ENCODE assay signal across 23 mouse cellular contexts in the genomic region with DNA sequence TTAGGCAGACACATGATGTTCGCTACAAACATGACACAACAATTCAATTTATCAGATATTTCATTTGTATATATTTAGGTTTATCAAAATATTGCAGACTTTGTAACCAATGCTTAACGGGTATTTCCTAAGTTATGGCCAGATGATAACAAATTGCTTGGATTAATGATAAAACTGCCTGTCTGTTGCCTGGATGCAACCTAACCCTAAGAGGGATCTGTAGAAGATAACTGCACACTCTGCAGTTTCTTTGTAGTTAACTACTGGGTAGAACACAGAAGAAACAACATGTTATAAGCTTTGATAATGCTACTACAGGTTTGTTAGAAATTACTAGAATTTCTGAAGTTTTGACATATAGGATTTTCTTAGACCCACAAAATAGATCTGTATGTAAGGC. TPM values are rescaled to one million over a fixed set of nuclear protein-coding genes. Genes with fewer than 3 reads are reported as not detected.
DNase-seq lines count a peak whose midpoint lies in the region; ATAC-seq and TF ChIP-seq lines count a peak whose summit lies in the region.
"Had no signal": no experiment of that assay in that cellular context is flagged by ENCODE, and none has a peak within 500 bp of the region (broad histone marks: within the 10 kb centered on the region; RNA-seq: fewer than 3 reads in every experiment).

No protein-coding gene starts in this region.

- no peak overlapping the region for H3K9ac ChIP-seq in liver, embryonic 13.5 days
- no peak overlapping the region for H3K9ac ChIP-seq in liver, embryonic 11.5 days (ENCODE audit: low read depth, low read length)
- H3K9ac ChIP-seq in liver, postnatal 0 days (replicated peaks) = no peak overlapping the region
- H3K9ac ChIP-seq: embryonic facial prominence, embryonic 12.5 days; forebrain, embryonic 13.5 days; forebrain, embryonic 15.5 days had no signal

- no peaks in the 10 kb centered on the region for H3K36me3 ChIP-seq in liver, embryonic 13.5 days
- no peaks in the 10 kb centered on the region for H3K36me3 ChIP-seq in liver, embryonic 11.5 days (ENCODE audit: control insufficient read depth, insufficient read depth, low read length)
- H3K36me3 ChIP-seq in liver, postnatal 0 days (replicated peaks; ENCODE audit: insufficient read depth, low read length) = no peaks in the 10 kb centered on the region
- H3K36me3 ChIP-seq: embryonic facial prominence, embryonic 10.5 days; embryonic facial prominence, embryonic 12.5 days; forebrain, embryonic 15.5 days; G1E had no signal

- 46% methylated on average over 2 of the region's 2 CpGs for WGBS in liver, embryonic 13.5 days (ENCODE audit: insufficient replicate concordance)
- WGBS in liver, embryonic 11.5 days = 60% methylated on average over 2 of the region's 2 CpGs
- 49% methylated on average over 2 of the region's 2 CpGs for WGBS in liver, postnatal 0 days (ENCODE audit: insufficient replicate concordance)

- no peak overlapping the region for H3K4me3 ChIP-seq in liver, embryonic 13.5 days (replicated peaks)
- no peak overlapping the region for H3K4me3 ChIP-seq in liver, embryonic 11.5 days (ENCODE audit: low read depth, low read length)
- H3K4me3 ChIP-seq in liver, postnatal 0 days (ENCODE audit: low read depth, low read length) = no peak overlapping the region
- H3K4me3 ChIP-seq: embryonic facial prominence, embryonic 10.5 days; embryonic facial prominence, embryonic 12.5 days; forebrain, embryonic 13.5 days; forebrain, embryonic 15.5 days had no signal

- H3K4me1 ChIP-seq in liver, embryonic 13.5 days (replicated peaks) = no peaks in the 10 kb centered on the region; the same call in 1 of the 2 replicates
- H3K4me1 ChIP-seq in liver, embryonic 11.5 days (replicated peaks; ENCODE audit: control insufficient read depth, insufficient read depth, low read length) = no peaks in the 10 kb centered on the region
- H3K4me1 ChIP-seq in liver, postnatal 0 days (ENCODE audit: insufficient read depth) = 0 out of 2 replicates have a peak, but pooled peaks cover 4% of the 10 kb centered on the region
- H3K4me1 ChIP-seq: embryonic facial prominence, embryonic 10.5 days; embryonic facial prominence, embryonic 12.5 days; forebrain, embryonic 13.5 days; forebrain, embryonic 15.5 days had no signal

- no peak overlapping the region for H3K4me2 ChIP-seq in liver, embryonic 13.5 days
- H3K4me2 ChIP-seq in liver, embryonic 11.5 days = no peak overlapping the region
- H3K4me2 ChIP-seq in liver, postnatal 0 days (ENCODE audit: low read depth, low read length) = no peak overlapping the region
- H3K4me2 ChIP-seq: embryonic facial prominence, embryonic 12.5 days; forebrain, embryonic 13.5 days; forebrain, embryonic 15.5 days had no signal

- peak; percentile 34; the same call in 1 of the 2 replicates for ATAC-seq in liver, embryonic 13.5 days (ENCODE audit: low read depth)
- no peak for ATAC-seq in liver, embryonic 11.5 days (replicated peaks; ENCODE audit: low FRiP score)
- ATAC-seq in liver, postnatal 0 days = no peak
- ATAC-seq in megakaryocyte progenitor cell, adult 5-6 weeks (replicated peaks; ENCODE audit: poor library complexity) = peak; percentile 76
- ATAC-seq: CD4-positive, CD25-positive, alpha-beta regulatory T cell, adult 4 months; forebrain, embryonic 13.5 days; forebrain, embryonic 15.5 days had no signal

- H3K27ac ChIP-seq in liver, embryonic 13.5 days = no peak overlapping the region
- H3K27ac ChIP-seq in liver, embryonic 11.5 days (ENCODE audit: low read depth, low read length) = no peak overlapping the region
- no peak overlapping the region for H3K27ac ChIP-seq in liver, postnatal 0 days (ENCODE audit: low read depth)
- H3K27ac ChIP-seq: embryonic facial prominence, embryonic 10.5 days; embryonic facial prominence, embryonic 12.5 days; forebrain, embryonic 13.5 days; forebrain, embryonic 15.5 days had no signal

- TF ChIP-seq CTCF in liver, postnatal 0 days (IDR thresholded peaks at IDR 0.05; ENCODE audit: low read depth) = no peak

- H3K27me3 ChIP-seq in liver, embryonic 13.5 days = no peaks in the 10 kb centered on the region
- no peaks in the 10 kb centered on the region for H3K27me3 ChIP-seq in liver, embryonic 11.5 days (replicated peaks; ENCODE audit: control insufficient read depth, insufficient read depth, low read length)
- no peaks in the 10 kb centered on the region for H3K27me3 ChIP-seq in liver, postnatal 0 days (ENCODE audit: insufficient read depth, low read length)
- H3K27me3 ChIP-seq: CH12.LX; embryonic facial prominence, embryonic 12.5 days; forebrain, embryonic 13.5 days; forebrain, embryonic 15.5 days had no signal

- TF ChIP-seq EP300 in liver, postnatal 0 days (IDR thresholded peaks at IDR 0.05; ENCODE audit: low read depth) = peak; percentile 49; the same call in 1 of the 2 replicates

- H3K9me3 ChIP-seq in liver, embryonic 13.5 days (replicated peaks) = no peaks in the 10 kb centered on the region
- no peaks in the 10 kb centered on the region for H3K9me3 ChIP-seq in liver, embryonic 11.5 days (ENCODE audit: control insufficient read depth, low read length)
- H3K9me3 ChIP-seq in liver, postnatal 0 days (ENCODE audit: low read length) = no peaks in the 10 kb centered on the region
- H3K9me3 ChIP-seq: embryonic facial prominence, embryonic 10.5 days; embryonic facial prominence, embryonic 12.5 days; forebrain, embryonic 13.5 days; forebrain, embryonic 15.5 days; G1E had no signal

- DNase-seq in liver, embryonic 13.5 days = no peak
- no peak for DNase-seq in liver, embryonic 11.5 days (ENCODE audit: low spot score)
- no peak for DNase-seq in liver, postnatal 0 days
- DNase-seq in liver = no peak
- DNase-seq in gastrocnemius, adult 8-10 months (ENCODE audit: low spot score in 2 of 2) = no peak
- no peak for DNase-seq in frontal cortex, postnatal 14 days (ENCODE audit: low spot score in 2 of 2)
- DNase-seq: adrenal gland, adult 2 months; adrenal gland, postnatal 10 days; adrenal gland, postnatal 25 days; B cell, adult 2 months; cerebellum, adult 11-12 months; cerebellum, adult 2 months; cerebellum, adult 9-10 months; cerebellum, postnatal 10 days; cerebellum, postnatal 25 days had no signal

RNA-seq across cellular contexts. Expression of gene Spata9, which starts 9.3 kb away (rescaled TPM):
- polyA plus RNA-seq in liver, embryonic 13.5 days (2015; fragmentation: Nextera tagmentation; extraction: Ambion mirVana) = 0.73 and 0.74 TPM in 2 replicates
- 0.52 and 0.53 TPM in 2 replicates for polyA plus RNA-seq in liver, embryonic 11.5 days (2014; fragmentation: Nextera tagmentation; extraction: Ambion mirVana)
- 0.11 and 0.13 TPM in 2 replicates for polyA plus RNA-seq in liver, postnatal 0 days (2015; fragmentation: Nextera tagmentation; extraction: Ambion mirVana)
- not detected in 2 replicates for total RNA-seq in megakaryocyte progenitor cell, adult 5-6 weeks (2015)
- not detected in 2 replicates for total RNA-seq in megakaryocyte progenitor cell, adult 5-6 weeks (2017)
- total RNA-seq in gastrocnemius, adult 8-10 months (2022) = not detected
- total RNA-seq: adrenal gland, adult 2 months; adrenal gland, postnatal 10 days; adrenal gland, postnatal 25 days; CH12.LX had no signal
- polyA plus RNA-seq: adrenal gland, adult 2 months; CD4-positive, CD25-positive, alpha-beta regulatory T cell, adult 4 months; G1E had no signal

RNA-seq across cellular contexts. Expression of gene Rhobtb3, which starts 32.5 kb away (rescaled TPM):
- polyA plus RNA-seq in liver, embryonic 13.5 days (2015; fragmentation: Nextera tagmentation; extraction: Ambion mirVana) = 3.9 and 4.6 TPM in 2 replicates
- polyA plus RNA-seq in liver, embryonic 11.5 days (2014; fragmentation: Nextera tagmentation; extraction: Ambion mirVana) = 18.7 and 19.2 TPM in 2 replicates
- polyA plus RNA-seq in liver, postnatal 0 days (2015; fragmentation: Nextera tagmentation; extraction: Ambion mirVana) = 2.4 and 2.7 TPM in 2 replicates
- 5.9 and 9.1 TPM in 2 replicates for total RNA-seq in megakaryocyte progenitor cell, adult 5-6 weeks (2015)
- total RNA-seq in megakaryocyte progenitor cell, adult 5-6 weeks (2017) = 6.6 and 9.1 TPM in 2 replicates
- total RNA-seq in gastrocnemius, adult 8-10 months (2022) = 10 to 100 TPM; 18.7 to 21.6 (median 20.0) TPM

RNA-seq across cellular contexts. Expression of gene Rfesd, which starts 42.3 kb away (rescaled TPM):
- 241 and 244 TPM in 2 replicates for polyA plus RNA-seq in liver, embryonic 13.5 days (2015; fragmentation: Nextera tagmentation; extraction: Ambion mirVana)
- polyA plus RNA-seq in liver, embryonic 11.5 days (2014; fragmentation: Nextera tagmentation; extraction: Ambion mirVana) = 183 and 193 TPM in 2 replicates
- 37.5 and 41.5 TPM in 2 replicates for polyA plus RNA-seq in liver, postnatal 0 days (2015; fragmentation: Nextera tagmentation; extraction: Ambion mirVana)
- 14.9 and 27.3 TPM in 2 replicates for total RNA-seq in megakaryocyte progenitor cell, adult 5-6 weeks (2015)
- 11.3 and 14.8 TPM in 2 replicates for total RNA-seq in megakaryocyte progenitor cell, adult 5-6 weeks (2017)
- 10 to 100 TPM; 17.6 to 29.0 (median 22.7) TPM for total RNA-seq in gastrocnemius, adult 8-10 months (2022)

Comparison
In these comparisons a context has a peak if more than half of its experiments do, and no peak if none do; other contexts are left out.
1. ATAC-seq: peak in liver, embryonic 13.5 days (single experiment) and megakaryocyte progenitor cell, adult 5-6 weeks (single experiment); none in liver, embryonic 11.5 days (single experiment) and liver, postnatal 0 days (single experiment).